Mouse (Mus musculus) C2C12 (cell line): ENCODE data around the gene Dhx8.

Experiments used
- CTCF ChIP-seq: IDR thresholded peaks from one replicate; pipeline ENCODE4 v1.5.1; 2011; ENCODE audit not compliant: control insufficient read depth, insufficient read depth, insufficient read length
- MAX ChIP-seq: IDR thresholded peaks from one replicate; pipeline ENCODE4 v1.6.1; 2011; ENCODE audit warnings: mild to moderate bottlenecking, control low read depth
- MYOD1 ChIP-seq: IDR thresholded peaks from one replicate; pipeline ENCODE4 v1.6.1; 2011; ENCODE audit warnings: low read depth; ENCODE audit not compliant: control insufficient read depth, insufficient read length

GRCm38 (mm10) chr11:101785852-101786205, 53.1 kb downstream of the Dhx8 start:
- TF ChIP-seq CTCF = no peak
- TF ChIP-seq MYOD1 = no peak
- no peak for TF ChIP-seq MAX
